Mouse (Mus musculus): ENCODE results near the gene Stac2. TPM values are rescaled to one million over a fixed set of nuclear protein-coding genes. Genes with fewer than 3 reads are reported as not detected.

The Stac2 gene
- polyA plus RNA-seq, 1 experiment from 2014 or later: 0.17 TPM

DNA sequence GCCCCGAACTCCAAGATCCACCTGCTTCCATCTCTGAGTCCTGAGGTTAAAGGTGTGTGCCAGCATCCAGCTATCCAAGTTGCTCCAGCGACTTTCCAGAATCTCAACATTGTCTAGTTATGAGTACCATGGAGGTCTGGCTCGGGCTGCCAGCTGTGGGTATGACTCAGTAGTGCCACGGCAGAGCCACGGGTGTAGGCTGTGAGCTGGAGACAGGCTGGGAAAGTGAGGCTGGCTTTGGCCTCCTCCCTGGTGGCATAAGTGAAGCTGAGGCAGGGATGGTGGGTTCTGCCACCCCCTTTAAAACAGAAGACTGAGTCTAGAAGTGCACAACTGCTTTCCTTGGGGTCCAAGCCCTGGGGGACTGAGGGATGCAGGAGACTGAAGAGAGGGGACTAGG, 19.2 kb downstream of the Stac2 start:
- DNase-seq (ENCODE audit: low spot score): no peak
- Histone ChIP-seq H3K36me3 (ENCODE audit: control insufficient read depth, insufficient read depth, low read length) (peaks cover 13% of the 10 kb centered on the region), H3K27me3 (ENCODE audit: control insufficient read depth, insufficient read depth, low read length) (peaks cover 16% of the 10 kb centered on the region), H3K9me3 (ENCODE audit: control insufficient read depth, low read length) (no peaks in the 10 kb centered on the region), H3K4me3 (ENCODE audit: low read depth, low read length) (no peak overlapping the region), H3K27ac (replicated peaks; ENCODE audit: low read depth, low read length) (no peak overlapping the region), H3K9ac (ENCODE audit: low read length) (no peak overlapping the region), H3K4me1 (ENCODE audit: control insufficient read depth, insufficient read depth, low read length) (peaks cover 6% of the 10 kb centered on the region), H3K4me2 (ENCODE audit: low read depth, severe bottlenecking) (no peak overlapping the region)
- ATAC-seq (ENCODE audit: insufficient number of reproducible peaks, low FRiP score, low TSS enrichment, low read depth): no peak
- 77% methylated on average over 5 of the region's 5 CpGs for WGBS

DNA sequence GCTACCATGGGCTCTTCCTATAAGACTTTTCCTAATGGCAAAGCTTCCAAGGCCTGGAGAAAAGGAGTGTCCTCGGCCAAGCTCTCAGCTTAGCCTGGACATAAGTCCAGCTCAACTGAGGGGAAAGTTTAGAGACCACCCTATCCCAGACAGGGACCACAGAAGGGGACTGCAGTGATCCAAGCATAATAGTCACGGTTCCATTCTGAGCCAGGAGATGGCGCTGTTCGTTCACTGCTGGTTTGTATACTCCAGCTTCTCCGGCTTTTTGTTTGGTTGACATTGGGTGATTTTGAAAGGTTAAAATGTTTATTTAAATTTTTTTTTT, 21.9 kb downstream of the Stac2 start:
- Histone ChIP-seq H3K36me3 (ENCODE audit: control insufficient read depth, insufficient read depth, low read length) (peaks cover 16% of the 10 kb centered on the region), H3K4me1 (ENCODE audit: control insufficient read depth, insufficient read depth, low read length) (peaks cover 10% of the 10 kb centered on the region), H3K4me3 (ENCODE audit: low read depth, low read length) (no peak overlapping the region), H3K4me2 (ENCODE audit: low read depth, severe bottlenecking) (no peak overlapping the region), H3K9me3 (ENCODE audit: control insufficient read depth, low read length) (no peaks in the 10 kb centered on the region), H3K27ac (replicated peaks; ENCODE audit: low read depth, low read length) (no peak overlapping the region), H3K27me3 (ENCODE audit: control insufficient read depth, insufficient read depth, low read length) (0 out of 2 replicates have a peak, but pooled peaks cover 3% of the 10 kb centered on the region), H3K9ac (ENCODE audit: low read length) (no peak overlapping the region)
- 9% methylated on average over 5 of the region's 5 CpGs for WGBS
- DNase-seq (ENCODE audit: low spot score) (peak; percentile 91), ATAC-seq (ENCODE audit: insufficient number of reproducible peaks, low FRiP score, low TSS enrichment, low read depth) (no peak)

DNA sequence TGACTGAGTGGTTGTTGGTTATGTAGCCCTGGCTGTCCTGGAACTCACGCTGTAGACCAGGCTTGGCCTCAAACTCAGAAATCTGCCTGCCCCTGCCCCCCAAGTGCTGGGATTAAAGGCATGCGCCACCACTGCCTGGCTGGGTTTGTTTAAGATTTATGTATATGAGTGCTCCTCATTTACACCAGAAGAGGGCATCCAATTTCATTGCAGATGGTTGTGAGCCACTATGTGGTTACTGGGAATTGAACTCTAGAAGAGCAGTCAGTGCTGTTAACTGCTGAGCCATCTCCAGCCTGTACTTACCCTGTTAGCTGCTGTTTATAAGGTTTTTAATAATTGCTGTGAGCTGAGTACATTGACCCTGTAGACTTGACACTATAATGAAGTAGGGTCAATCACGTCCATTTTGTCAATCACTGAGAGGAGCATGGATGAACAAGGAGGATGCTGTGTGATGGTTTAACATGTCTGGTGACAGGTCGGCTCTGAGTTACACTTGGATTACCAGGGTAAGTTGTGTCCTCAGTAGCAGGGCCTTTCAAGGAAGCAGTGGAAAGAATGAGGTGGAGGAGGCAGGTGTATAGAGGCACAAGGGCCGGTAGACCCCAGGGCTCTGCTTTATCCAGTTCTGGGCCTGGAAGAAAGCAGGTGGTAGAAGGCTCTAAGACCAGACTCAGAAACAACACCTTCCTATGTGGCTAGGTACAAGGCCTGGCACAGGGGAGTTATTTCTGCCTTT, 22.4 kb downstream of the Stac2 start:
- 57% methylated on average over 5 of the region's 5 CpGs for WGBS
- ATAC-seq (ENCODE audit: insufficient number of reproducible peaks, low FRiP score, low TSS enrichment, low read depth): no peak
- Histone ChIP-seq H3K4me1 (ENCODE audit: control insufficient read depth, insufficient read depth, low read length) (peaks cover 13% of the 10 kb centered on the region), H3K36me3 (ENCODE audit: control insufficient read depth, insufficient read depth, low read length) (peaks cover 16% of the 10 kb centered on the region), H3K4me2 (ENCODE audit: low read depth, severe bottlenecking) (no peak overlapping the region), H3K9ac (ENCODE audit: low read length) (no peak overlapping the region), H3K4me3 (ENCODE audit: low read depth, low read length) (no peak overlapping the region), H3K27ac (replicated peaks; ENCODE audit: low read depth, low read length) (no peak overlapping the region), H3K9me3 (ENCODE audit: control insufficient read depth, low read length) (no peaks in the 10 kb centered on the region), H3K27me3 (ENCODE audit: control insufficient read depth, insufficient read depth, low read length) (0 out of 2 replicates have a peak, but pooled peaks cover 3% of the 10 kb centered on the region)
- no peak for DNase-seq (ENCODE audit: low spot score)

DNA sequence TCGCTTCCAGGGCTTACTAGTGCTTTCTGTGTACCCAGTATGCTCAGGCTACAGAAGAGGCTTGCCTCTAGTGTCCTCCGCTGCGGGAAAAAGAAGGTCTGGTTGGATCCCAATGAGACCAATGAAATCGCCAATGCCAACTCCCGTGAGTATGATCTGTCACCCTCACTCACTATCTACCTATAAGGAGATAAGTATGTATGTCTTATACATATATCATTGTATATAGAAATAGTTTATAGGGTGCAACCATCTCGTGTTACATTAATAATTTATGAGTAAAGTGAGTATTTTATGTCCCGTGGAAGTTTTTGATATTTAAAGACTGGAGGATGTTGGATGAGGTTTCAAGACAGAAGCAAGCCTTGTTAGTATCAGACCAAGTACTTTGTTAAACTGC, 25.5 kb downstream of the Stac2 start:
- ATAC-seq (ENCODE audit: insufficient number of reproducible peaks, low FRiP score, low TSS enrichment, low read depth) (no peak), DNase-seq (ENCODE audit: low spot score) (no peak)
- Histone ChIP-seq H3K27me3 (ENCODE audit: control insufficient read depth, insufficient read depth, low read length) (no peaks in the 10 kb centered on the region), H3K27ac (replicated peaks; ENCODE audit: low read depth, low read length) (no peak overlapping the region; the same call in 1 of the 2 replicates), H3K9me3 (ENCODE audit: control insufficient read depth, low read length) (no peaks in the 10 kb centered on the region), H3K9ac (ENCODE audit: low read length) (peak overlapping the region; percentile 99), H3K4me1 (ENCODE audit: control insufficient read depth, insufficient read depth, low read length) (peaks cover 9% of the 10 kb centered on the region), H3K36me3 (ENCODE audit: control insufficient read depth, insufficient read depth, low read length) (peaks cover 16% of the 10 kb centered on the region), H3K4me2 (ENCODE audit: low read depth, severe bottlenecking) (peak overlapping the region; percentile 87), H3K4me3 (ENCODE audit: low read depth, low read length) (peak overlapping the region; percentile 100)
- WGBS: 22% methylated on average over 7 of the region's 7 CpGs

DNA sequence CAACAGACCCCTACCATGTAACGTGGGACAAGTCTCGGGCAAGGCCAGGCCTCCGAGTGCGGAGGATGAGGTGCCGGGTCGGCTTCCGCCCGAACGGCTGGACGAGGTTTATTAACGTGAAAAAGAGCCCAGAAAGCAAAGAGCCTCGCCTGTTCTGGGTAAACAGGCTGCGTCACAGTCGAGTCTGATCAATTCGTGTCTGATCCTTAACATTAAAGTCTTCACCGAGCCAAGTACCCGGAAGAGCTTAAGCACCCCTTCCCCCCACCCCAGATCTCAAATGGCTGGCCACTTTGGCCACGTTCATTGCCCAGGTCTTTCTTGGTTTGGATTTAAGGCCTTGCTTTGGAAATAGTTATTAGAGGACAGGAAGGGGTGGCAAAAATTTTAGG, 26.0 kb downstream of the Stac2 start:
- under 1% methylated on average over 18 of the region's 18 CpGs for WGBS
- DNase-seq (ENCODE audit: low spot score): no peak
- Histone ChIP-seq H3K4me1 (ENCODE audit: control insufficient read depth, insufficient read depth, low read length) (peaks cover 9% of the 10 kb centered on the region), H3K4me3 (ENCODE audit: low read depth, low read length) (peak overlapping the region; percentile 100), H3K4me2 (ENCODE audit: low read depth, severe bottlenecking) (peak overlapping the region; percentile 87), H3K9ac (ENCODE audit: low read length) (peak overlapping the region; percentile 99), H3K9me3 (ENCODE audit: control insufficient read depth, low read length) (no peaks in the 10 kb centered on the region), H3K27me3 (ENCODE audit: control insufficient read depth, insufficient read depth, low read length) (no peaks in the 10 kb centered on the region), H3K36me3 (ENCODE audit: control insufficient read depth, insufficient read depth, low read length) (peaks cover 16% of the 10 kb centered on the region), H3K27ac (replicated peaks; ENCODE audit: low read depth, low read length) (peak overlapping the region; percentile 75)
- ATAC-seq (ENCODE audit: insufficient number of reproducible peaks, low FRiP score, low TSS enrichment, low read depth): no peak

DNA sequence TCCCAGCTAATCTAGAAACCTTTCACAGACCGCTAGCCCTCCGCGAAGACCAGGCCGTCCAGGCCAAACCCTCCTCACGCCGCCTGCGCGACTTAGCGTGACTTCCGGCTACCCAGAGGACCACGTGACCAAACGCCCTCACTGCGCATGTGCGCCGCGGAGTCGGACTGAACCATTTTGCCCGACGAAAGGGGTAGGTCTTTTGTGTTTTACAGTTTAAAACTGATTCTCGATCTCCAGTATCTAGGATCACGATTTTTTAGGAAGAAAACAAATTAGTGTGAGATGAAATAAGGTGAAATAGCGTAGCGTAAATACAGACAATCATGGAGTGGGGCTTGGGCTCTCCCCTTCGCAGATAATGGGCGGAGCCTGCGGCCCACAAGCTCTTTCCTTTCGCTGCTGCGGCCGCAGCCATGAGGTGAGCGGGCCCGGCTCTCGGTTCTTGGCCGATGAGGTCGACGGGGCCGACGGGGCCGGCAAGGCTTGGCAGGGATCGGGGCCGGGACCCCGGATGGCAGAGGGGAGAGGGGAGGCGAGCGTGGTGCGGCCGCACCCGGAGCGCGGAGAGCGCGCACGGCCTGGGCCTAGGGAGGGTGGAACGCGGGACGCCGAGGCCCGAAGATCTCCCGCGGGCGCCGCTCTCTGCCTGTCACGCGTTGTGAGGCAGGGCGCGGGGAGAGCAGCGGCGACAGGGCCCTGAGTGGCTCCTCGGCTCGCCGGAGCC, 26.5 kb downstream of the Stac2 start, which contains the start of gene Rpl19:
TSS of gene Rpl19 (plus strand) at position 141 of the 727 bp plus-strand sequence.
- H3K27ac ChIP-seq (replicated peaks; ENCODE audit: low read depth, low read length): peak within 1 kb of the TSS; percentile 75
- H3K4me1 ChIP-seq (ENCODE audit: control insufficient read depth, insufficient read depth, low read length): peaks cover 9% of the 10 kb centered on the region
- WGBS: under 1% methylated on average over 69 of the region's 69 CpGs

DNA sequence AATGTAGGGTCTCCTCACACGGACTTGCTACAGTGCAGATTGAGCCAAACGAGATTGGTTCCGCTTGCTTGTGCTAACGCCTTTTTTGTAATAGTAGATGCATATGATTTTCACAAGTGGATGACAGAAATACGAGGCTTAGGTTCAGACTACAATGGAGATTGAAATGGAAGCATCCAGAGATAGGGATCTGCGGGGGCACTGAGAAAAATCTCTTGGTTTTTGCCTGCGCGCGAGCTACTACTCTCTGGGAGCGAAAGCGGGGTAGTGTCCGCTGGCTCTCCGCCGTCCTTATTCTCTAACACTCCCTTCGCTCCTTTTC, 27.1 kb downstream of the Stac2 start:
- Histone ChIP-seq H3K4me2 (ENCODE audit: low read depth, severe bottlenecking) (peak overlapping the region; percentile 87), H3K4me3 (ENCODE audit: low read depth, low read length) (peak overlapping the region; percentile 100), H3K36me3 (ENCODE audit: control insufficient read depth, insufficient read depth, low read length) (peaks cover 16% of the 10 kb centered on the region), H3K27ac (replicated peaks; ENCODE audit: low read depth, low read length) (peak overlapping the region; percentile 75), H3K9ac (ENCODE audit: low read length) (peak overlapping the region; percentile 99), H3K27me3 (ENCODE audit: control insufficient read depth, insufficient read depth, low read length) (no peaks in the 10 kb centered on the region), H3K9me3 (ENCODE audit: control insufficient read depth, low read length) (no peaks in the 10 kb centered on the region), H3K4me1 (ENCODE audit: control insufficient read depth, insufficient read depth, low read length) (peaks cover 13% of the 10 kb centered on the region)
- ATAC-seq (ENCODE audit: insufficient number of reproducible peaks, low FRiP score, low TSS enrichment, low read depth): no peak
- DNase-seq (ENCODE audit: low spot score): no peak
- 6% methylated on average over 15 of the region's 15 CpGs for WGBS

More for the DNA sequence above, 26.5 kb downstream of the Stac2 start, which contains the start of gene Rpl19:
- peak within 1 kb of the TSS; percentile 87 for H3K4me2 ChIP-seq (ENCODE audit: low read depth, severe bottlenecking)
- DNase-seq (ENCODE audit: low spot score): peak; percentile 94
- peaks cover 16% of the 10 kb centered on the region for H3K36me3 ChIP-seq (ENCODE audit: control insufficient read depth, insufficient read depth, low read length)
- H3K27me3 ChIP-seq (ENCODE audit: control insufficient read depth, insufficient read depth, low read length): no peaks in the 10 kb centered on the region
- peak within 1 kb of the TSS; percentile 100 for H3K4me3 ChIP-seq (ENCODE audit: low read depth, low read length)
- peak within 1 kb of the TSS; percentile 99 for H3K9ac ChIP-seq (ENCODE audit: low read length)
- peak; percentile 42; the same call in 1 of the 2 replicates for ATAC-seq (ENCODE audit: insufficient number of reproducible peaks, low FRiP score, low TSS enrichment, low read depth)
- no peaks in the 10 kb centered on the region for H3K9me3 ChIP-seq (ENCODE audit: control insufficient read depth, low read length)

DNA sequence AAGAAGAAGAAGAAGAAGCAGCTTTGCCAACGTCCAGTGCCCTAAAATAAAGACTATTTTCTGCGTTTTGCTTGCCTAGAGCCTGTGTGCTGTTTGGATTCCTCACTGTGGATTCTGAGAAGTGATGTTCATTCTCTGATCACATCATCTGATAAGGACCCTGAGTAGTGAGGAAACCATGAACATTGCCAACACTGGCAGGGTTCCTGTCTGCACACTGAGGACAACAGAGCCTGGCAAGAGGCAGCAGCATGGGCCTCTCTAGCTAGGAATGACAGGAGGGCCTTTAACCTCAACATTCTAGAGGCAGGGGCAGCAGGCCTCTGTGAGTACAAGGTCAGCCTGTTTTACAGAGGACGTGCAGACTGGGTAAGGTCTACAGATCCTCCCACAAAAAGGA, 28.7 kb downstream of the Stac2 start:
- Histone ChIP-seq H3K36me3 (ENCODE audit: control insufficient read depth, insufficient read depth, low read length) (peaks cover 8% of the 10 kb centered on the region; the same call in 1 of the 2 replicates), H3K9ac (ENCODE audit: low read length) (no peak overlapping the region), H3K4me3 (ENCODE audit: low read depth, low read length) (no peak overlapping the region), H3K27ac (replicated peaks; ENCODE audit: low read depth, low read length) (no peak overlapping the region), H3K9me3 (ENCODE audit: control insufficient read depth, low read length) (no peaks in the 10 kb centered on the region), H3K4me1 (ENCODE audit: control insufficient read depth, insufficient read depth, low read length) (peaks cover 24% of the 10 kb centered on the region), H3K27me3 (ENCODE audit: control insufficient read depth, insufficient read depth, low read length) (no peaks in the 10 kb centered on the region), H3K4me2 (ENCODE audit: low read depth, severe bottlenecking) (no peak overlapping the region)
- no peak for ATAC-seq (ENCODE audit: insufficient number of reproducible peaks, low FRiP score, low TSS enrichment, low read depth)
- 97% methylated on average over 3 of the region's 3 CpGs for WGBS
- DNase-seq (ENCODE audit: low spot score): no peak

Data from limb, embryonic 11.5 days (tissue).